Mouse (Mus musculus): Measurements from ENCODE around the gene Kcna10.

- TF ChIP-seq CTCF (IDR thresholded peaks at IDR 0.05) (no peak), POLR2A (IDR thresholded peaks at IDR 0.05; ENCODE audit: insufficient read depth, low read depth, low read length) (no peak)
Observed at GRCm38 (mm10) chr3:107233945-107234344, 51.1 kb downstream of the Kcna10 start.

All from heart, adult 2 months (tissue).